Mouse (Mus musculus) erythroblast, embryonic 14.5 days (primary cell): ENCODE results near the gene Rtl10. TPM values are rescaled to one million over a fixed set of nuclear protein-coding genes. Genes with fewer than 3 reads are reported as not detected.

ENCODE experiments used
- H3K27me3 ChIP-seq: 2 replicates; pipeline ENCODE4 v1.6.1; 2012; ENCODE audit warnings: inconsistent platforms; ENCODE audit not compliant: control insufficient read depth
- H3K36me3 ChIP-seq: 2 replicates; pipeline ENCODE4 v1.6.1; 2012; ENCODE audit warnings: mild to moderate bottlenecking, inconsistent platforms; ENCODE audit not compliant: control insufficient read depth
- H3K4me1 ChIP-seq: 2 replicates; pipeline ENCODE4 v1.6.1; 2012; ENCODE audit warnings: inconsistent platforms; ENCODE audit not compliant: control insufficient read depth
- H3K4me3 ChIP-seq: replicated peaks from 2 replicates; pipeline ENCODE3; 2012; ENCODE audit warnings: moderate library complexity, mild to moderate bottlenecking, inconsistent platforms
- H3K9me3 ChIP-seq: 2 replicates; pipeline ENCODE4 v1.6.1; 2012; ENCODE audit warnings: low read length, inconsistent platforms, mixed read lengths; ENCODE audit not compliant: control insufficient read depth
- GATA1 ChIP-seq: IDR thresholded peaks from 2 replicates; pipeline ENCODE4 v1.6.1; 2012; ENCODE audit warnings: low read length, inconsistent platforms, mixed read lengths
- TAL1 ChIP-seq: IDR thresholded peaks from 3 replicates; pipeline ENCODE4 v1.6.1; 2012; ENCODE audit warnings: low read length, inconsistent platforms, mixed read lengths
- polyA plus RNA-seq: library from polyadenylated mRNA; stranded (reverse); fragments of >175 nt; gene quantifications from 2 replicates; pipeline ENCODE4 v1.2.3, GENCODE M21; 2012

Rtl10 gene
- polyA plus RNA-seq, 1 experiment = 0.06 TPM

- no peaks in the 10 kb centered on the region for H3K9me3 ChIP-seq
- H3K27me3 ChIP-seq = no peaks in the 10 kb centered on the region
- peaks cover 99% of the 10 kb centered on the region for H3K36me3 ChIP-seq
- no peak for TF ChIP-seq TAL1
- no peak for TF ChIP-seq GATA1
- H3K4me1 ChIP-seq = peaks cover 29% of the 10 kb centered on the region
- no peak overlapping the region for H3K4me3 ChIP-seq
Measured at GRCm38 (mm10) chr16:18479667-18480066, 19.0 kb upstream of the Rtl10 start.

- no peaks in the 10 kb centered on the region for H3K27me3 ChIP-seq
- no peak for TF ChIP-seq TAL1
- TF ChIP-seq GATA1 = no peak
- peaks cover 98% of the 10 kb centered on the region for H3K36me3 ChIP-seq
- H3K4me1 ChIP-seq = peaks cover 29% of the 10 kb centered on the region
- H3K9me3 ChIP-seq = no peaks in the 10 kb centered on the region
- H3K4me3 ChIP-seq = no peak overlapping the region
Measured at GRCm38 (mm10) chr16:18480933-18481485, 17.7 kb upstream of the Rtl10 start.

- no peak for TF ChIP-seq TAL1
- TF ChIP-seq GATA1 = no peak
- peaks cover 91% of the 10 kb centered on the region for H3K36me3 ChIP-seq
- H3K4me3 ChIP-seq = no peak overlapping the region
- no peaks in the 10 kb centered on the region for H3K9me3 ChIP-seq
- H3K27me3 ChIP-seq = no peaks in the 10 kb centered on the region
- peaks cover 29% of the 10 kb centered on the region for H3K4me1 ChIP-seq
Measured at GRCm38 (mm10) chr16:18482431-18482830, 16.3 kb upstream of the Rtl10 start.

GRCm38 (mm10) chr16:18483839-18484238 is 14.9 kb upstream of the Rtl10 start:
- TF ChIP-seq TAL1 = no peak
- no peak for TF ChIP-seq GATA1
- Histone ChIP-seq H3K4me3 (no peak overlapping the region), H3K36me3 (peaks cover 77% of the 10 kb centered on the region), H3K27me3 (no peaks in the 10 kb centered on the region), H3K9me3 (no peaks in the 10 kb centered on the region), H3K4me1 (peaks cover 27% of the 10 kb centered on the region)

- no peak for TF ChIP-seq GATA1
- no peak for TF ChIP-seq TAL1
- H3K4me1 ChIP-seq = peaks cover 26% of the 10 kb centered on the region
- H3K4me3 ChIP-seq = no peak overlapping the region
- H3K27me3 ChIP-seq = no peaks in the 10 kb centered on the region
- H3K9me3 ChIP-seq = no peaks in the 10 kb centered on the region
- H3K36me3 ChIP-seq = peaks cover 71% of the 10 kb centered on the region
Measured at GRCm38 (mm10) chr16:18484386-18484785, 14.3 kb upstream of the Rtl10 start.

GRCm38 (mm10) chr16:18484794-18485435 is 13.8 kb upstream of the Rtl10 start:
- peaks cover 66% of the 10 kb centered on the region for H3K36me3 ChIP-seq
- no peak overlapping the region for H3K4me3 ChIP-seq
- H3K4me1 ChIP-seq = peaks cover 21% of the 10 kb centered on the region
- H3K9me3 ChIP-seq = no peaks in the 10 kb centered on the region
- TF ChIP-seq GATA1 (no peak), TAL1 (no peak)
- no peaks in the 10 kb centered on the region for H3K27me3 ChIP-seq

GRCm38 (mm10) chr16:18486126-18486525 is 12.6 kb upstream of the Rtl10 start:
- Histone ChIP-seq H3K4me1 (peaks cover 20% of the 10 kb centered on the region), H3K36me3 (peaks cover 54% of the 10 kb centered on the region), H3K27me3 (no peaks in the 10 kb centered on the region), H3K4me3 (no peak overlapping the region), H3K9me3 (no peaks in the 10 kb centered on the region)
- TF ChIP-seq TAL1 = no peak
- TF ChIP-seq GATA1 = no peak

GRCm38 (mm10) chr16:18490281-18490680 is 8.4 kb upstream of the Rtl10 start:
- H3K4me1 ChIP-seq = 0 out of 2 replicates have a peak, but pooled peaks cover 2% of the 10 kb centered on the region
- H3K36me3 ChIP-seq = peaks cover 13% of the 10 kb centered on the region
- TF ChIP-seq GATA1 (no peak), TAL1 (no peak)
- H3K27me3 ChIP-seq = no peaks in the 10 kb centered on the region
- H3K9me3 ChIP-seq = no peaks in the 10 kb centered on the region
- no peak overlapping the region for H3K4me3 ChIP-seq

GRCm38 (mm10) chr16:18490894-18491293 is 7.8 kb upstream of the Rtl10 start:
- no peaks in the 10 kb centered on the region for H3K9me3 ChIP-seq
- no peak overlapping the region for H3K4me3 ChIP-seq
- H3K36me3 ChIP-seq = peaks cover 8% of the 10 kb centered on the region
- TF ChIP-seq GATA1 (no peak), TAL1 (no peak)
- 0 out of 2 replicates have a peak, but pooled peaks cover 2% of the 10 kb centered on the region for H3K4me1 ChIP-seq
- H3K27me3 ChIP-seq = no peaks in the 10 kb centered on the region
